Mouse (Mus musculus): ENCODE measurements around the gene Ppp2r5a.
A peak's percentile ranks its signal among the peaks of the same experiment; 100 is the strongest.

Gene Ppp2r5a

DNA sequence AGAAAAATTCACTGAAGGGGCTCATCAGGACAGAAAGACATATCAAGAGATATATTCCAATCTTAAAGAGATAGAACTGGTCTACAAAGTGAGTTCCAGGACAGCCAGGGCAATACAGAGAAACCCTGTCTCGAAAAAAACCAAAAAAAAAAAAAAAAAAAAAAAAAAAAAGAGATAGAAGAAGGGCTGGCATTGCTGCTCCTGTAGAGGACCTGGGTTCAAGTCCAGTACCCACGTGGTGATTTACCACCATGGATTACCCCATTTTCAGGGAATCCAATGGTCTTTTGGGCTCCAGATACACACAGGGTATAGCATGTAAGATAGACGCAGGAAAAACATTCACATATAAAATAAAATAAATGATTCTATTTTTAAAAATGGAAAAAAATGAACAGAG lies 22.2 kb downstream of the Ppp2r5a start:
- DNase-seq (ENCODE audit: low read depth, low spot score): no peak

DNA sequence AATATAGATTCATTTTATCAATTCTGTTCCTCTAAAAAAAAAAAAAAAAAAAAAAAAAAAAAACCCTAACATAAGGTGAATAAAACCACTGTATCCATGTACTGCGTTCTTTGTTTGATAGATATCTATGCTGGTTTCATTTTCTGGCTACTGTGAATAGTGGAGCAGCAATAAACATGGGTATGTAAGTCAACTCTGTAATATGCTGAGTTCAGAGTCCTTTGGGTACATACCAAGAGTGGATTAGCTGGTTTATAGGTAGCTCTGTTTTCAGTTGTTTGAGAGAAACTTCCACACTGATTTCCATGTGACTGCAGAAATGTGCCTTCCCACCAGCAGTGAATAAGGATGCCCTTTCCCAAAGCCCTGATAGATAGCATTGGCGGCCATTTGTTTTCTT lies 25.0 kb downstream of the Ppp2r5a start:
- no peak for DNase-seq (ENCODE audit: low read depth, low spot score)

DNA sequence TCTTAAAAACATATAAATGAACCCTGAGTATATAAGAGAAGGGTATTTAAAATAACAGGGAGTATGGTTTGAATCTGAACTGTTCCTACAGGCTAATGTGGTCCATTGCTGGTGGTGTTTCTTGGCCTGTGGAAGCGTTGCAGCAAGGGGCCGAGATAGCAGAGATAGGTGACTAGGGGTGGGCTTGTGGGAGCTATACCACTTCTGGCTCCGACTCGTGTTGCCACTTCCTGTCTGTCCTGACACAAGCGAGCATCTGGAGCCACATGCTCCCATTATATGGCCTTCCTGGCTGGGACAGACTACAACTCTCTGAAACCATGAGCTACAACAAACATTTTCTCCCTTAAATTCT lies 27.5 kb downstream of the Ppp2r5a start:
- no peak for DNase-seq (ENCODE audit: low read depth, low spot score)

DNA sequence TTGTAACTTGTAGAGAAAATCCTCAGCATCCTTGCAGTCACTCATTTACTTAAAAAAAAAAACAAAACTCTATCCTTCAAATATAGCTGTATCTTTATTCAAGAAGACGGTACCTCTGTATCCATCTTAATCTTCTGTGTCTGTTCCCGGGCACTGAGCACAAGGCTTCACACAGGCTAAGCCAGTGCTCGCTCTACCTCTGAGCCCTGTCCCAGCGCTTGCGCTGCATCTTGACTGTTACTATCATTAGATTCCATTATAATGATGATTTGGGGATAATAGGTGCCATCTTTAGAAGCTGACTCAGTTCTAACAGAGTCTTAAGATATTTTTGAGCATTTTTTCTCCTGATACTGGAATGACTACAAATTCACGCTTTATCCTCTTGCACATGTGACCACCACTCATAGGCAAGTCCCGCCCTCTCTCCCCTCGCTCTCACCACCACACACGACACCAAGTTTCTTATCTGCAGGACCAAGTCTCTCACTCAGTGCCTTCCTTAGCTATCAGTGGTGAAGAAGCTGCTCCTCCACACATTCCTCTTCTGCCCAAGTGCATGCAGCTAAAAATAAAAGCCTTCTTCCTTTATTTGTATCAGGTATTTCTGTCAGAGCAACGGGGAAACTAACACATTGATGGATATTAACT lies 28.0 kb downstream of the Ppp2r5a start:
- no peak for DNase-seq (ENCODE audit: low read depth, low spot score)

DNA sequence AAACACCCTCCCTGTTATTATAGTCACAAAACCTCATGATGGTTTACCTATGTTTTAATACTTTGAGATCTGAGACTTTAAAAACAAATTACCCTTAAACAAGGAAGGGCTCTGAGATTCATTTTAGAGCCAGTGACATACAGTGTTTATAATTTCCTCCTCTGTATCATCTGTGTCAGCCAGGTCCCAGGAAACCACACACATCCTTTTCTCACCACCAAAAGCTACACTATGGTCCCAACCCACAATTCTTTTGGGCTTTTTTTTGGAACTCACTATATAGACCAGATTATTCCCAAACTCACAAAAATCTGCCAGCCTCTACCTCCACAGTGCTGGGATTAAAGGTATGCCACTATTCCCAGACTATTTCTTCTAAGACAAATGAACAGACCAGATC lies 33.9 kb downstream of the Ppp2r5a start:
- no peak for DNase-seq (ENCODE audit: low read depth, low spot score)

DNA sequence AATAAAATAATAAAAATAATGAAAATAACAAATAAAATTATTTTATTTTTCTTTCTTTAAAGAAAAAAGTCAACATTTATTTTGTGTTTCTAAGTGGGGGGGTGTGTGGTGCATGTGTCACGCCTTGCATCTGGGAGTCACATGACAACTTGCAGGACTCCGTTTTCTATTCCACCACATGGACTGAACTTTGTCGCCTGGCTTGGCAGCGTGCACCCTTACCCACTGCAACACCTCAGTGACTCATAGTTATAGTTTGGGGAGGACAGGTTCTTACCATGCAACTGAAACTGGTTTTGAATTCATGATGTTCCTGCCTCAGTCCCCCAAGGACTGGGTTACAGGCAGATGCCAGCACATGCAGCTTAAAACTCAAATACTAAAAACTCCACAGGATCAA lies 34.9 kb downstream of the Ppp2r5a start:
- DNase-seq (ENCODE audit: low read depth, low spot score): no peak

DNA sequence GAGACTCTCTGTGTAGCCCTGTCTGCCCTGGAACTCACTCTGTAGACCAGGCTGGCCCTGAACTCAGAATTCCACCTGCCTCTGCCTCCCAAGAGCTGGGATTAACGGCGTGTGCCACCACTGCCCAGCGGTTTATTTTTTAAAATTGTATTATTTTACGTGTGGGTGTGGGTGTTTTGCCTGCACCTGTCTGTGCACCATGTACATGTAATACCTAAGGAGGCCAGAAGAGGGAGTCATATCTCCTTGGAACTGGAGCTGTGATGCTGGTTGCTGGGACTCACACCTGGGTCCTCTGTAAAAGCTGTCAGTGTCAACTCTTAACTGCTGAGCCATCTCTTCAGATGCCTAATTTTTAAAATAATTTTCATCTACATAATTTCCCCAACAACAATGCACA lies 38.6 kb downstream of the Ppp2r5a start:
- DNase-seq (ENCODE audit: low read depth, low spot score): no peak

DNA sequence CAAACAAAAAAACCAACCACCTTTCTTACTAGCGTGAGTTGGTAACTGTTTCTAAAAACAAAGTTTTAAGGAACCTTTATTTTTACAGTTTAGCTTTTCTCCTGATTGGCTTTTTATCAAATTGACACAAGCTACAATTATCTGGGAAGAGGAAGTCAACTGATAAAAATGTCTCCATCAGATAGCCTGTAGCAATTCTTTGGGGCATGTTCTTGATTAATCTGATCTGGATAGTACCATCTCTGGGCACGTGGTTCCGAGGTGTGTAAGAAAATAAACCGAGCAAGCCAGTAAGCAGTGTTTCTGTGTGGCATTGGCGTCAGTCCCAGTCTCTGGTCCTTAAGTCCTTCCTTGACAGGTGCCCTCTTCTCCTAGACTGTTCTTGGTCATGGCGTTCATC lies 40.7 kb downstream of the Ppp2r5a start:
- no peak for DNase-seq (ENCODE audit: low read depth, low spot score)

DNA sequence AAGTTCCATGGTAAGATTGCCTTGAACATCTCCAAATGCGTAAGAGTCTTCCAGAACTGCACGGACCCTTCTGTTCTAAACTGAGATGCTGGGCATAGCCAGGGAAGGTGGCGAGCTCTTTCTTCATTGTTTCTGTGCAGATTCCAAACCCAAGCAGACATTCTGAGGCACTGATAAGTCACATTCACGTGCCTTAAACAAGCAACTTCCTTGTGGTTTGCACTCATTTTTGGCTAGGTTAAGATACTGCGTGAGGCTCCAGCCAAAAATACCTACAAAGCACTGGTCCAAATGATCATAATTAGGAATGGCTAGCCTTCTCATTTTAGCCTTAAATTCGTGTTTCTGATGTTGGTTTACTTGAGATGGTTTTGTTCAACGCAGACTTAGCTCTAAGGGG lies 43.6 kb downstream of the Ppp2r5a start:
- no peak for DNase-seq (ENCODE audit: low read depth, low spot score)

DNA sequence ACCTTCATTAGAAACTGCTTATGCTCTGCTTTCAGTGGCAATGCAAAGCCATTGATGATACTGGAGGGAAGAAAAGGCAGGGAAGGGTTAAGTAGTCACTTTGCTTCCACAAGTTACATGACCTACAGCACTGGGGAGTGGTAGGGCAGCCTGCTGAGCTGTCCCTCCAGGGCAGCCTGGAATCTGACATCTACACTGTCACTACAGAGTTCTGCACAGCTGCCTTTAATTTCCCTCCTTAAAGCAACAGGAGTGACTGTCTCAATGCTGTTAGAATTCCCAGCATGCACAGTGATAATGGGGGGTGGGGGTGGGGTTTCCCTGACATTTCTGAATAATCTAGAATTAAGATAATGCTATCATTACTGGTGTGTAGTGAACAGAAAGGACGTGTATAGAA lies 46.1 kb downstream of the Ppp2r5a start:
- DNase-seq (ENCODE audit: low read depth, low spot score): no peak

DNA sequence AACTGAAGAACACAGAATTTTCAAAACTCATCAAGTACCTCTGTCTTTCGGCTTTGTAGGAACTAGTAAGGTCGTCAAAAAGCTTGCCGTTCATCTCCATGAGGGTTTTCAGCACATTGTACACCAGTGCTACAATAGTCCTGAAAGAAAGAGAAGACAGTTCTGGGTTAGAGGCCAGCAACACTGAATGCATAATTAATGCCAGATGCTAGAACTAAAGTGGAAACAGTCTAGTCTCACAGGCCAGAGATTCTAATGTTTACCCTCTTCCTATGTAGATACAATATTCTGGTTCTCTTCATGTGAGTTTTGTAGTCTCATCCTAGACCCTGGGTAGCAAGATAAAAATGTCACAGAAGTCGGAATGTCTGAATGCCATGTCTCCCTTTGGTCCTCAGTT lies 49.2 kb downstream of the Ppp2r5a start:
- no peak for DNase-seq (ENCODE audit: low read depth, low spot score)

DNA sequence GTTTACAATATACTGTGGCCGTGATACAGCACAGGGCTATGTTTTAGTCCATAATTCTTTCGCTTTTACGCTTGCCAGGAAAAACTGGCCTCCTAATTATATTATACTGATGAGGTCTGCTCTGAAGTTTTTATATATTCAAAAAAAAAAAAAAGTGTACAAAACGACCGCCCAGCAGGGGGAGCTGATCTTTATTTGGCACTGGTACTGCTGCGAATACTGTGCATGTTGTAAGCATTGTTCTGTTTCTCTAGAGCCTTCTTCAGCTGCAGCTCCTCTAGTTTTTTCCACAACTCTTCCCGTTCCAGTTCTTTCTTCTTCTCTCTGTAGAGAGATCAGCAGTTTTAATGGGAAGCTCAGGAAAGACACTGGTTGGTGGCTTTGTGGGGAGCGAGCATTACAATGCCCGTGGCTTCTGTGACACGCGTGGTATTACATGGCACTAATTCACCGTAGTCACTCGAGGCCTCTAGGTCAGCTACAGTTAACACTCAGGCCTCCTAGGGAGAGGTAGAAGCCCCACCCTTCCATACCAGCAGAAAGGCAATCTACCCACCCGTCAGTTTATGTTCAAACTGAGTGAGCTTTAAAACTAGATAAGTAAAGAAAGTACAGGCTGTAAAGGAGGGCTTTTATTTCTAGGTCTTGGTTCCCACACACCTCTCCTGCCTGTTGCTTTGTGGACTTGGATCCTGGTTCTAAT lies 50.1 kb downstream of the Ppp2r5a start:
- DNase-seq (ENCODE audit: low read depth, low spot score): peak; percentile 34

DNA sequence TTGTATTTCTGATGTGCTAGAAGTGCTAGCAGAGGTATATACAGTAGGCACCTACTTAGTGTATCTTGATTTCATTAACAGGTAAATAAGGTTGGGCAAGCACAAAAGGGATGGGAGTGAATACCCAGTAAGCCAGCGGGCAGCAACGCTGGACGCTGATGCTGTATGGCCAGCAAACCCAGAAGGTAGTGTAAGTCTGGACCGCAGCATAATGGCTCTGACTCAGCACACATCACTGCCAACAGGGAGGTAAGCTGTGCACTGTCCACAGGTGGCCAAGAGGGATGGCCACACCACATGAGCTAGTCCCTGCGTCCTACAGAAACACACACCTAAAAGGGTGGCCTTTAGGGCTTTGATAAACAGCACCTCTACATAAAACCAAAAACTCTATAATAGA lies 52.7 kb downstream of the Ppp2r5a start:
- DNase-seq (ENCODE audit: low read depth, low spot score): no peak

DNA sequence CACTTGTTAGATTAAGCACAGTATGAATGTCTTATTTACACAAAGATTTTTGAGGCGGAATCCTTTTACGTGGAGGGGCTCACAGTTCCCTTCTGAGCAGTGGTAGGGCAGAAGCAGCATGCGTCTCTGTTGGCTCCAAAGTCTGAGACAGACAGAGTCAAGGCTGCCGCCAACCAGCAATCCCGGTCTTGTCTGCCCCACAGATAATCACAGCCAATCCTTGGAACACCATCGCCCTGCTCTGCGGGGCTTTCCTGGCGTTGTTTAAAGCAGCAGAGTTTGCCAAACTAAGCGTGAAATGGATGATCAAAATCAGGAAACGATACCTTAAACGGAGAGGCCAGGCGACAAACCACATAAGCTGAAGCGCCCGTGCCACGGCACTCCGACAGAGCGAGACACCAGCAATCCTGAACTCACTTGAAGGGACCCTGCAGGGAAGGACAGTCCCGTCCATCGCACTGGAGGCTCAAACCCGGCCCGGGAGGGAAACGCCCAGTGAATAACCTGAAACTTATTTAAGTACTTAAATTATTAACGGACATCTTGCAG lies 53.5 kb downstream of the Ppp2r5a start:
- no peak for DNase-seq (ENCODE audit: low read depth, low spot score)

DNA sequence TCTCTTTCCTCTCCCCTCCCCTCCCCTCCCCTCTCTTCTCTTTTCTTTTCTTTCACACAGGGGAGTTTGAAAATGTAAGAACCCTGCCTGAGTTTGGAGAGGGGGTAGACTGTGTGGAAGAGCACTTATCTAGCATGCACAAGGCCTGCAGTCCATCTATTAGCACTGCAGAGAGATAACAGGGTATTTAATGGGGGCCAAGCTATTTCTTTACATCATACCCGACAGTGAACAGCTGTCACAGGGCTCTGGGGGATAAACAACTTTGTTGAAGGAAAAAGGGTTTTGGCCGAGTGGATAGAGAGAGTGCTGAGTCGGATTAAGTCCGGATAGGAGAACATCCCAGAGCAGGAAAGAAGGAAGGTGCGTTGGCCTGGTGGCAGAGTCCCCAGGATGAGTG lies 54.1 kb downstream of the Ppp2r5a start:
- DNase-seq (ENCODE audit: low read depth, low spot score): no peak

DNA sequence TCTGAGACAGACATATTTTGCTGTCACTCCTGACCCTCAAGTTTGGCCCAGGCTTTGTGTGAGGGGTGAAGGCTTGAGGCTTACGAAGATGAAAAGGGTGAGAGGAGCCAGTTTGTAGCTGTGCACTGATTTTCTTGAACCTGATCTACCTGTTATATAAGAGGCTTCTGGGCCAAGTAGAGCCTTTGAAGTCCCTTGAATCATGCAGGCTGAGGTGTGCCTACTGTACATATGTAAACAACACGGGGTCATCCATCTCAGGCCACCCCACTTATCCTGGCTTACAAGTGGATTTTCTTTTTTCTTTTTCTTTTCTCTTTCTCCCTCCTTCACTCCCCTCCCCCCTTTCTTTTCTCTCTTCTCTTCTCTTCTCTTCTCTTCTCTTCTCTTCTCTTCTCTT lies 54.5 kb downstream of the Ppp2r5a start:
- DNase-seq (ENCODE audit: low read depth, low spot score): no peak

DNA sequence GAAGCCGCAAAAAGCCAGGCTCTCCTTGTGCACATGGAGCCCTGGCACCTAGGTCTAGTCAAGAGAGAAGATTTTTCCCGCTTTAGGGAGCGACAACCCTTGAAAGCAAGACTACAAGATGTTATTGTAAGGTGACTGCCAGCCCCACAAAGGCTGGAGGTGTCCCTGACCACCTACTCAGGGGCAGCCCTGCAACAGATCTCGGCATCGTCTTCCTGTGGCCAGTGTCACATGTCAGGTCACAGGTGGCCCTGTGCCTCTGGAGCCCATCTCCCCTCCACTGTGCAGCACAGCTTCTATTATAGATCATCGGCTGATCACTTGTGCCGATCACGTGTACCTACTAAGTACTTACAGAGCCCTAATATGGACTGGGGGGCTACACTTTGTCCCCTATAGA lies 55.5 kb downstream of the Ppp2r5a start:
- DNase-seq (ENCODE audit: low read depth, low spot score): no peak

DNA sequence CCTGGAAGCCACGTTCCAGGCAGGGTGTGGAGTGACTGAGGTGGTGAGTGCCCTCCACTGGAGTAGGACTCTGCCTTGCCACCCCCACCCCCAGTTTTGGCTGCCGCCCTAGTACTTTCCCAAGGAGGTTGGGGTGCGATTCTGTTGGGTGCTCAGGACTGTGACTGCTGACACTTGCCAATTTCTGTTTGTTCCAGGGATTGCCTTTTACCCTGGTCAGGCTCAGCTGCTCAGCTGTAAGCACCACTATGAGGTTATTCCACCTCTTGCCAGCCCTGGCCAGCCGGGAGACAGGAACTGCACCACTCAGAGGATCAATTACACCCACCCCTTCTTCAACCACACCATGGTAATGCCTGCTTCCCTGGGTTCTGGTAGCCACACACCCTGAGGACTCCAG lies 62.5 kb downstream of the Ppp2r5a start:
- DNase-seq (ENCODE audit: low read depth, low spot score): no peak

DNA sequence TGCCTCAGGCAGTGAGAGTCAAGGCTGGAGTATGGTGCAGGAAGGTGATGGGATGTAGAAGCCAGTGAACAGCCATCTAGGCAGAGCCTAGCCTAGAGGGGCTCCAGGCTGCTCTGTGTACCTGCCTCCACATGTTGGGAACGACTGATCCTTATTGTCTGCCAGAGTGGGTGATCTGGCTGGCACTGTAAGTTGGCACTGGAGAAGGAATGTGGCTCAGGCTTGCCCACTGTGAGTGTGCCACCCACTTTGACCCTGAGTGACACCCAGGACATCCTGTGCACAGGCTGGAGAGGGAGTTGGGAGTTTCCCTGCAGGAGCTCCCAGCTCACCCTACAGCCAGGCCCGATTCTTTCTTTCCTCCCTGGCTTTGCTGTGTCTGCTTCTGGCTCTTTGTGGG lies 63.2 kb downstream of the Ppp2r5a start:
- no peak for DNase-seq (ENCODE audit: low read depth, low spot score)

DNA sequence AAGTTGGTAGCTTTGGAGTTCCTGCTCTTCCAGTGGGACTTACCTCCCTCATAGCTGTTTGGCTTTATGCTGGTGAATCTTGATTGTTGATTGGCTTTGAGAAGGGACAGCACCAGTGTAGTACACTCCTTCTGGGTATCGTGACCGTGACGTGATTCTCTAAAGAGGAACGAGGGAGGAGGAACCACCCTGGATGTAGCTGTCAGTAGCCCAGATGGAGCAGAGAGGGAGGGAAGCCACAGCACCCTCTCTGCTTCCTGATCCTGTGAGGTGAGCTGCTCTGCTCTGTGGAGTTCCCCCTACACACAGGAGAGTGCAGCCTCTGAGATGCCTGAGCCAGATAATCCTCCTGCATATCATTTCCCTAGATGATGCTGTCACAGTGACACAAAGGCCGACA lies 68.6 kb downstream of the Ppp2r5a start:
- no peak for DNase-seq (ENCODE audit: low read depth, low spot score)

DNA sequence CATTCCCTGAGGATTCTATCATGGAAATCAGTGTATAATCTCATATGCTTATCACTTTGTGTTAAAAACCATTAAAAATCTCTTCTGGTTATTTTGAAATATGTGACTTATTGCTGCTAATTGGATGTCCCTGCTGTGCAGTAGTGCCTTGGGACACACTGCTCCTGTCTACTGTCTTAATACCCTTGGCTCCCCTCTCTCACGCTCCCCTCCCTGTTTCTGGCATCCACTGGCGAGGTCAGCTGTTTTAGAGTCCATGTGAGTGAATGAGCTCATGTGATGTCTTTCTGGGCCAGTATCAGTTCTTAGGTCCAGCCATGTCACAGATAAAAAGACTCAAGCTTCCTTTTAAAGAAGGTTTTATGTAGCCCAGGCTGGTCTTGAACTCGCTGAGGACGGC lies 72.7 kb downstream of the Ppp2r5a start:
- no peak for DNase-seq (ENCODE audit: low read depth, low spot score)

DNA sequence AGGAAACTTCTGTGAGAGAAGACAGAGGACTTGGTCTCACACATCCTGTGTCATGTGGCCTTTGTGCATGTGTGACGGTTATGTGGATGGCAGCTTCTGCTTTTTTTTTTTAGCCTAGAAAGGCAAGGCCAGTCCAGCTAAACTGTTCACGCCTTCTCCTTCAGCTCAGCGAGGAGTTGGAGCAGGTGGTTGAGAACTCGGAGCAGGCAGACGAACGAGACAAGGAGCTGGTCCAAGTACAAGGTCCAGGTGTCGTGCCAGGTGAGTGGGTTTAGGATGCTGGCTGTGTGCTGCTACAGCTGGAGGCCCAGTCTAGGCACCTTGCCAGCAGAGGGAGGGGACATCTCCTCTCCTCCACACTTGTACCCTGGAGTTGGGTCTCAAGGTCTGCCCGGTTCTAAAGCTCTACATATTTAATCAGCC lies 75.0 kb downstream of the Ppp2r5a start:
- DNase-seq (ENCODE audit: low read depth, low spot score): no peak

DNA sequence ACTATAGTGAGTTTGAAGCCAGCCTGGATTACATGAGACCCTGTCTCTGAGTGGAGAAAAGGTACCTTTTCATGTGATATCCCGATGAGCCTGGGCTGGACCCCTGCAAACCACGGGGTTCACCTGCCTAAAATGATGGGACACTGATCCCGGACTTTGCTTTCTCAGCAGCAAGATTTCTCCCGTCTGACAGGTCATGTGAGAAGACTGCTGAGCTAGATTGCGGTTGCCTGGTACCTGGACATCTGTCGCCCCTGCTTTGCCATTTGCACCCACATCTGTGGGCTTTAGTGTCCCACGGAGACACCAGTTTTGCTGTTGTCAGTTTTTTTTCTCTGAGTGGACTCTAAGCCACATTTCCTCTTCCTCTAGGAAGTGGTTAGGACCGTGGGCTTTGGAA lies 75.8 kb downstream of the Ppp2r5a start:
- DNase-seq (ENCODE audit: low read depth, low spot score): no peak
